Mouse (Mus musculus): ENCODE measurements at regions not wholly inside any gene's neighbourhood (a gene's known extent, or its start where the extent isn't known, plus 50 kb on each side); places are given as distances from the start of the nearest gene placed in this dataset.

- no peaks in the 10 kb centered on the region for H3K4me1 ChIP-seq (ENCODE audit: control insufficient read depth, insufficient read depth, low read length)
- H3K9ac ChIP-seq (ENCODE audit: low read depth, low read length), result no peak overlapping the region
- WGBS, result 81% methylated on average over 5 of the region's 5 CpGs
- no peaks in the 10 kb centered on the region for H3K27me3 ChIP-seq (ENCODE audit: control insufficient read depth, insufficient read depth, low read length)
- no peak for ATAC-seq (ENCODE audit: low FRiP score, low TSS enrichment)
- no peaks in the 10 kb centered on the region for H3K36me3 ChIP-seq (ENCODE audit: control insufficient read depth, insufficient read depth, low read length)
- no peak overlapping the region for H3K4me2 ChIP-seq (replicated peaks; ENCODE audit: low read depth, low read length)
- no peak overlapping the region for H3K27ac ChIP-seq (ENCODE audit: low read depth, low read length)
- no peaks in the 10 kb centered on the region for H3K9me3 ChIP-seq (ENCODE audit: control insufficient read depth, low read length)
- H3K4me3 ChIP-seq (ENCODE audit: low read length), result no peak overlapping the region
These were observed 104.7 kb downstream of the Nsun3 start for GRCm38 (mm10) chr16:62681880-62682279.

DNA sequence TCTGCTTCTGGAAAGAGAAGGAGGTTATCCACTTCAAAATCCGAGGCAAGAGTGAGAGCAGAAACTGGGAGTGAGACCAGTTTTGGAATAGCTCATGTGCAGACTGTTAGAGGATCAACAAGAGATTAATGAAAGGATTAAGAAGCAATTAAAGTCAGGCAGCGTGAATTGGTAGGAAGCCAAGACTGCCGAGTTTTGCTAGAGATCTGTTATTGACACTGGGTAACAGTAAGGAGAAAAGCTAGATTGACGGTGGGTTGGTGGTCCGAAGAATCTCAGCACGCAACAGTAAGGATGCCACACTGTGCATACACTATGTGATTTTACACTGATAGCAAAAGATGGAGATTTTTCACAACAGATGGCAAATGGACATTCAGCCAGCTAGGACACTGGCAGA is 109.8 kb downstream of the Nsun3 start:
- Histone ChIP-seq H3K36me3 (ENCODE audit: control insufficient read depth, insufficient read depth, low read length) (no peaks in the 10 kb centered on the region), H3K4me2 (replicated peaks; ENCODE audit: low read depth, low read length) (no peak overlapping the region), H3K4me1 (ENCODE audit: control insufficient read depth, insufficient read depth, low read length) (no peaks in the 10 kb centered on the region), H3K4me3 (ENCODE audit: low read length) (no peak overlapping the region), H3K27ac (ENCODE audit: low read depth, low read length) (no peak overlapping the region), H3K27me3 (ENCODE audit: control insufficient read depth, insufficient read depth, low read length) (no peaks in the 10 kb centered on the region), H3K9me3 (ENCODE audit: control insufficient read depth, low read length) (no peaks in the 10 kb centered on the region), H3K9ac (ENCODE audit: low read depth, low read length) (no peak overlapping the region)
- WGBS, result 76% methylated on average over 6 of the region's 6 CpGs
- ATAC-seq (ENCODE audit: low FRiP score, low TSS enrichment), result no peak

GRCm38 (mm10) chr16:62657383-62657782 is 129.2 kb downstream of the Nsun3 start:
- Histone ChIP-seq H3K4me3 (ENCODE audit: low read length) (no peak overlapping the region), H3K4me1 (ENCODE audit: control insufficient read depth, insufficient read depth, low read length) (no peaks in the 10 kb centered on the region), H3K9me3 (ENCODE audit: control insufficient read depth, low read length) (no peaks in the 10 kb centered on the region), H3K4me2 (replicated peaks; ENCODE audit: low read depth, low read length) (no peak overlapping the region), H3K36me3 (ENCODE audit: control insufficient read depth, insufficient read depth, low read length) (no peaks in the 10 kb centered on the region), H3K9ac (ENCODE audit: low read depth, low read length) (no peak overlapping the region), H3K27me3 (ENCODE audit: control insufficient read depth, insufficient read depth, low read length) (no peaks in the 10 kb centered on the region), H3K27ac (ENCODE audit: low read depth, low read length) (no peak overlapping the region)
- ATAC-seq (ENCODE audit: low FRiP score, low TSS enrichment), result no peak
- 89% methylated on average over 2 of the region's 2 CpGs for WGBS

DNA sequence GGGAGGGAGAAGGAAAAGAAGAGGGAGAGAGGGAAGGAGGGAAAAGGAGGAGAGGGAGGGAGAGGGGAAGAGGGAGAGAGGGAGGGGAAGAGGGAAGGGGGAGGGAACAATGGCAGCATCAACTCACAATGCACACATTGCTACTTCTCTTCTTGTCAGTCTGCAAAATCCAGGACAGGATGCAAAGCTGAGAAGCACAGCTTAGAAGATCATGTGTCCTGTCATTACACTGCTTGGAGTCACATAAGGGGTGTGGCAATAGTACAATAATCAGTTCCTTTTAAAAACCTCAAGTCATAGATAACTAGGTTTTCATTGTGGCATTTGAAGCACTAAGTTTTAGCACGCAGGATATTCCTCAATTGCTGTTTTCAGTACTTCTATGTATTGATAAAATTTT is 132.2 kb downstream of the Nsun3 start:
- no peaks in the 10 kb centered on the region for H3K27me3 ChIP-seq (ENCODE audit: control insufficient read depth, insufficient read depth, low read length)
- H3K4me2 ChIP-seq (replicated peaks; ENCODE audit: low read depth, low read length), result no peak overlapping the region
- no peaks in the 10 kb centered on the region for H3K36me3 ChIP-seq (ENCODE audit: control insufficient read depth, insufficient read depth, low read length)
- H3K4me3 ChIP-seq (ENCODE audit: low read length), result no peak overlapping the region
- 94% methylated on average over 1 of the region's 1 CpGs for WGBS
- no peaks in the 10 kb centered on the region for H3K4me1 ChIP-seq (ENCODE audit: control insufficient read depth, insufficient read depth, low read length)
- no peak for ATAC-seq (ENCODE audit: low FRiP score, low TSS enrichment)
- no peaks in the 10 kb centered on the region for H3K9me3 ChIP-seq (ENCODE audit: control insufficient read depth, low read length)
- H3K27ac ChIP-seq (ENCODE audit: low read depth, low read length), result no peak overlapping the region
- no peak overlapping the region for H3K9ac ChIP-seq (ENCODE audit: low read depth, low read length)

DNA sequence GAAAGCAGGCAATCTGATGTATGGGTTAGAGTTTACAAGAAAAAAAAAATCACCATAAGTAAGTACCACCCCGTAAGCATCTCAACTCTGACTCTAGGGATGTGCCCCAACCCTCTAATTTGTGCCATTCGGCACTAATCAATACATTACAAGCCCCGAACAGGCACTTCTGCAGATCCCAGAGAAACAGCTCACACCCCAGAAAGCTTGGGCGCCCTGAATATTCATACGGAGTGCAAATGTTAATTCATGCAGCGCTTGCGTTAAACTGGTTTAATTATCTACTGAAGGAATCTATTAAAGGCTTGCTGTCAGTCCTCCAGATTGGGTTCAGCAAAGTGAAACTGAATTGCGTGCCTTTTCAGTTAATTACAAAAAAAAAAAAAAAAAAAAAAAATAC is 132.8 kb downstream of the Nsun3 start:
- H3K27me3 ChIP-seq (ENCODE audit: control insufficient read depth, insufficient read depth, low read length), result no peaks in the 10 kb centered on the region
- 37% methylated on average over 8 of the region's 8 CpGs for WGBS
- H3K4me3 ChIP-seq (ENCODE audit: low read length), result no peak overlapping the region
- no peaks in the 10 kb centered on the region for H3K4me1 ChIP-seq (ENCODE audit: control insufficient read depth, insufficient read depth, low read length)
- no peak overlapping the region for H3K4me2 ChIP-seq (replicated peaks; ENCODE audit: low read depth, low read length)
- no peak for ATAC-seq (ENCODE audit: low FRiP score, low TSS enrichment)
- no peaks in the 10 kb centered on the region for H3K36me3 ChIP-seq (ENCODE audit: control insufficient read depth, insufficient read depth, low read length)
- H3K27ac ChIP-seq (ENCODE audit: low read depth, low read length), result no peak overlapping the region
- H3K9ac ChIP-seq (ENCODE audit: low read depth, low read length), result no peak overlapping the region
- H3K9me3 ChIP-seq (ENCODE audit: control insufficient read depth, low read length), result no peaks in the 10 kb centered on the region

DNA sequence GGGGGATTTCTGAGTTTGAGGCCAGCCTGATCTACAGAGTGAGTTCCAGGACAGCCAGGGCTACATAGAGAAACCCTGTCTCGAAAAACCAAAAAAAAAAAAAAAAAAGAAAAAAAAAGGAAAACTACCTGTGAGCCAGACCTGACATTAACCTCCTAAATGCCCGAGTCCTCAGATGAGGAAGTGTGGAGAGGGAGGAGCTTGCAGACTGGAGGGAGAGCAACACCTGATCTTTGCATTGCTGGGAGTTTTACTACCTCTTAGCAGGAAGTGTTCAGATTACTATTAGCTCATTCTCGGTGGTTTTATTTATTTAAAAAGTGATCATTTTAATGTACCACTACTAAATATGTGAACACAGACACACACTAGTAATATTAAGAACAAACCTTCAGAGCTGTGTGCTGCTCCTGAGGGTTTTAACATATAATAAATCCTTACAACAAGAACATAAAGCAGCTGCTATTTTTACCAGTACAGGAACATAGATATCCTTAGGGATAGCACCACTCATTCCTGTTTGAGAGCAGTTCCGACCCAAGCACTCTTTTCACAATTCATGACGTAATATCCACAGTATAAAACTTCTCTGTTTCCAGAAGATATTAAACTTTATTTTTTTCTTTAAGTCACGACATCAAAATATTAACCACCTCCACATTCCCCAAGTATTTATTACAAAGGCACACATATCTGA is 133.7 kb downstream of the Nsun3 start:
- 56% methylated on average over 6 of the region's 6 CpGs for WGBS
- Histone ChIP-seq H3K9ac (ENCODE audit: low read depth, low read length) (no peak overlapping the region), H3K36me3 (ENCODE audit: control insufficient read depth, insufficient read depth, low read length) (no peaks in the 10 kb centered on the region), H3K9me3 (ENCODE audit: control insufficient read depth, low read length) (no peaks in the 10 kb centered on the region), H3K4me2 (replicated peaks; ENCODE audit: low read depth, low read length) (no peak overlapping the region), H3K4me1 (ENCODE audit: control insufficient read depth, insufficient read depth, low read length) (no peaks in the 10 kb centered on the region), H3K4me3 (ENCODE audit: low read length) (no peak overlapping the region), H3K27me3 (ENCODE audit: control insufficient read depth, insufficient read depth, low read length) (no peaks in the 10 kb centered on the region), H3K27ac (ENCODE audit: low read depth, low read length) (no peak overlapping the region)
- no peak for ATAC-seq (ENCODE audit: low FRiP score, low TSS enrichment)

GRCm38 (mm10) chr16:62650856-62651255 is 135.8 kb downstream of the Nsun3 start:
- no peak overlapping the region for H3K9ac ChIP-seq (ENCODE audit: low read depth, low read length)
- no peaks in the 10 kb centered on the region for H3K27me3 ChIP-seq (ENCODE audit: control insufficient read depth, insufficient read depth, low read length)
- no peaks in the 10 kb centered on the region for H3K9me3 ChIP-seq (ENCODE audit: control insufficient read depth, low read length)
- no peak for ATAC-seq (ENCODE audit: low FRiP score, low TSS enrichment)
- H3K36me3 ChIP-seq (ENCODE audit: control insufficient read depth, insufficient read depth, low read length), result no peaks in the 10 kb centered on the region
- H3K4me2 ChIP-seq (replicated peaks; ENCODE audit: low read depth, low read length), result no peak overlapping the region
- no peak overlapping the region for H3K4me3 ChIP-seq (ENCODE audit: low read length)
- H3K27ac ChIP-seq (ENCODE audit: low read depth, low read length), result no peak overlapping the region
- WGBS, result 87% methylated on average over 7 of the region's 7 CpGs
- no peaks in the 10 kb centered on the region for H3K4me1 ChIP-seq (ENCODE audit: control insufficient read depth, insufficient read depth, low read length)

- Histone ChIP-seq H3K4me3 (ENCODE audit: low read length) (no peak overlapping the region), H3K9ac (ENCODE audit: low read depth, low read length) (no peak overlapping the region), H3K27me3 (ENCODE audit: control insufficient read depth, insufficient read depth, low read length) (no peaks in the 10 kb centered on the region), H3K36me3 (ENCODE audit: control insufficient read depth, insufficient read depth, low read length) (no peaks in the 10 kb centered on the region), H3K27ac (ENCODE audit: low read depth, low read length) (no peak overlapping the region), H3K4me2 (replicated peaks; ENCODE audit: low read depth, low read length) (no peak overlapping the region), H3K4me1 (ENCODE audit: control insufficient read depth, insufficient read depth, low read length) (no peaks in the 10 kb centered on the region), H3K9me3 (ENCODE audit: control insufficient read depth, low read length) (no peaks in the 10 kb centered on the region)
- ATAC-seq (ENCODE audit: low FRiP score, low TSS enrichment), result no peak
- 82% methylated on average over 8 of the region's 8 CpGs for WGBS
These were observed 138.3 kb downstream of the Nsun3 start for GRCm38 (mm10) chr16:62648326-62648725.

DNA sequence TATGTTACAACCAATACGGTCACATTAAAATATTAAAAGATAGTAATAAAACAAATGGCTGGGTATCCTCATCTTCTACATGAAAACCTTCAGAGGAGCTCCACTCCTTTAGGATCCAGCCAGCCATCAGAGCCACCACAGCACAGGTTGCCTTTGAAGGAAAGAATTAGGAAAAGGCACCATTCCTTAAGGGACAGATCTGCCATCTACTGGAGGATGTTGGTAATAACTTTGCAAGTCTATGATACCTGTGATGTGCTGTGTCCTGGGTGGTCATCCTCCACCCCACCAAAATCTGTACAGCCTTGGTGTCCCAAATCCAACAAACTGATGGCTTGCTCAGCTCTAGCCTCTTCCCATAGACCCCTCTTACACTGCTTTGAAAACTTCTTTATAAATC is 140.5 kb downstream of the Nsun3 start:
- ATAC-seq (ENCODE audit: low FRiP score, low TSS enrichment), result peak; percentile 66; the same call in 1 of the 2 replicates
- H3K36me3 ChIP-seq (ENCODE audit: control insufficient read depth, insufficient read depth, low read length), result no peaks in the 10 kb centered on the region
- no peak overlapping the region for H3K9ac ChIP-seq (ENCODE audit: low read depth, low read length)
- H3K4me1 ChIP-seq (ENCODE audit: control insufficient read depth, insufficient read depth, low read length), result no peaks in the 10 kb centered on the region
- no peak overlapping the region for H3K4me3 ChIP-seq (ENCODE audit: low read length)
- H3K27ac ChIP-seq (ENCODE audit: low read depth, low read length), result no peak overlapping the region
- no peaks in the 10 kb centered on the region for H3K9me3 ChIP-seq (ENCODE audit: control insufficient read depth, low read length)
- H3K4me2 ChIP-seq (replicated peaks; ENCODE audit: low read depth, low read length), result no peak overlapping the region
- no peaks in the 10 kb centered on the region for H3K27me3 ChIP-seq (ENCODE audit: control insufficient read depth, insufficient read depth, low read length)
- 74% methylated on average over 1 of the region's 1 CpGs for WGBS

All from kidney, embryonic 14.5 days (tissue).